In the genomic region with DNA sequence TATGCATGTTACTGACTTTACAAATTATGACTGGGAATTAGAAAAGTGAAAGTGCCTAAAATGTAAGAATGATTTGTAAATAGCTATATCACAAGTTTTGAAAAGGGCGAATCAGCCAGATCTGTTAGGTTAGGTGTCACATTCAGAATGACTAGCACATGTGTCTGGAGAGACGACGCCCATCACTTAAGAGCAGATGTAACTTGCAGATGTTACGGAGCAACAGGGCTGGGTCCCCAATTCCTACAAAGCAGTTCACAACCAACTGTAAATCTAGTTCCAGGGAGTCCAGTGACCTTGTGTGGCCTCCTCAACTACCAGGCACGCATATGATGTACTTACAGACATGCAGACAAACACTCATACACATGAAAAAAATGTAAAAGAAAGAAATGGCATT, we compare ENCODE assay signal across 16 mouse cellular contexts.
"Had no signal": no experiment of that assay in that cellular context is flagged by ENCODE, and none has a peak within 500 bp of the region (broad histone marks: within the 10 kb centered on the region; RNA-seq: fewer than 3 reads in every experiment).

No protein-coding gene starts in this region.

- H3K27ac ChIP-seq: midbrain, embryonic 10.5 days; midbrain, embryonic 12.5 days; neural tube, embryonic 13.5 days; neural tube, embryonic 15.5 days; stomach, embryonic 15.5 days had no signal

- H3K4me1 ChIP-seq: neural tube, embryonic 15.5 days; stomach, embryonic 15.5 days had no signal

- H3K4me3 ChIP-seq: midbrain, embryonic 10.5 days; midbrain, embryonic 12.5 days; myocyte; neural tube, embryonic 13.5 days; neural tube, embryonic 15.5 days; stomach, embryonic 15.5 days had no signal

- DNase-seq: lung, adult 18-20 months; lung, embryonic 14.5 days; lung, postnatal 10 days; lung, postnatal 4 days; midbrain, embryonic 14.5 days; right cerebral cortex, postnatal 14 days; thymus, adult 18-20 months; thymus, postnatal 14 days; thymus, postnatal 36 days had no signal

- H3K9me3 ChIP-seq: midbrain, embryonic 10.5 days; midbrain, embryonic 12.5 days; neural tube, embryonic 13.5 days; neural tube, embryonic 15.5 days; stomach, embryonic 15.5 days had no signal

- ATAC-seq: midbrain, embryonic 16.5 days had no signal

- H3K4me2 ChIP-seq: lung, embryonic 14.5 days; midbrain, embryonic 12.5 days; neural tube, embryonic 13.5 days; neural tube, embryonic 15.5 days; stomach, embryonic 15.5 days had no signal

- H3K27me3 ChIP-seq: midbrain, embryonic 12.5 days; neural tube, embryonic 13.5 days; neural tube, embryonic 15.5 days; stomach, embryonic 15.5 days had no signal

- H3K9ac ChIP-seq: lung, embryonic 14.5 days; midbrain, embryonic 12.5 days; neural tube, embryonic 13.5 days; neural tube, embryonic 15.5 days; stomach, embryonic 15.5 days had no signal
